Comparison of ENCODE assay signal across 13 mouse cellular contexts in genomic region chr17:30618136-30618891, GRCm38 (mm10).
"Had no signal": no experiment of that assay in that cellular context is flagged by ENCODE, and none has a peak within 500 bp of the region (broad histone marks: within the 10 kb centered on the region; RNA-seq: fewer than 3 reads in every experiment).

No protein-coding gene starts in this region.

- H3K36me3 ChIP-seq: intestine, embryonic 15.5 days; limb, embryonic 13.5 days; midbrain, embryonic 13.5 days; neural tube, embryonic 15.5 days had no signal

- H3K27ac ChIP-seq: hindbrain, embryonic 14.5 days; intestine, embryonic 15.5 days; layer of hippocampus, adult 2 months; limb, embryonic 13.5 days; liver, embryonic 14.5 days; midbrain, embryonic 13.5 days; neural tube, embryonic 15.5 days had no signal

- H3K9me3 ChIP-seq: intestine, embryonic 15.5 days; limb, embryonic 13.5 days; midbrain, embryonic 13.5 days; neural tube, embryonic 15.5 days had no signal

- H3K27me3 ChIP-seq: intestine, embryonic 15.5 days; limb, embryonic 13.5 days; midbrain, embryonic 13.5 days; neural tube, embryonic 15.5 days had no signal

- ATAC-seq: intestine, embryonic 15.5 days; midbrain, embryonic 13.5 days had no signal

- H3K4me2 ChIP-seq: hindbrain, embryonic 14.5 days; intestine, embryonic 15.5 days; limb, embryonic 13.5 days; lung, embryonic 14.5 days; midbrain, embryonic 13.5 days; neural tube, embryonic 15.5 days had no signal

- H3K9ac ChIP-seq: hindbrain, embryonic 14.5 days; intestine, embryonic 15.5 days; limb, embryonic 13.5 days; liver, embryonic 14.5 days; lung, embryonic 14.5 days; midbrain, embryonic 13.5 days; neural tube, embryonic 15.5 days had no signal

- DNase-seq: left cerebral cortex, postnatal 4 days; right cerebral cortex, adult 18-20 months; right cerebral cortex, postnatal 25 days; thymus, postnatal 36 days had no signal

- H3K4me3 ChIP-seq: intestine, embryonic 15.5 days; layer of hippocampus, adult 2 months; limb, embryonic 13.5 days; midbrain, embryonic 13.5 days; myocyte; neural tube, embryonic 15.5 days had no signal

- H3K4me1 ChIP-seq: intestine, embryonic 15.5 days; midbrain, embryonic 13.5 days; neural tube, embryonic 15.5 days had no signal
